Mouse (Mus musculus) lung, embryonic 15.5 days (tissue): ENCODE data around the gene Scgb2b18. TPM values are rescaled to one million over a fixed set of nuclear protein-coding genes. Genes with fewer than 3 reads are reported as not detected.
"Not testable (repeated sequence)": the region's sequence is repeated elsewhere in the genome, so short reads cannot be mapped to it uniquely, and the experiment has no call there.

Source experiments
- ATAC-seq: fragments of 200-750 bp; cut with Nextera tagmentation; 2 replicates; pipeline ENCODE4 v1.8.0; 2017; ENCODE audit warnings: moderate number of reproducible peaks, borderline replicate concordance; ENCODE audit not compliant: low FRiP score, low TSS enrichment; ENCODE audit errors: extremely low read depth
- H3K27ac ChIP-seq: fragments of 300-500 bp; sonication (generic); 2 replicates; pipeline ENCODE4 v1.5.1; 2015; ENCODE audit warnings: moderate library complexity, mild to moderate bottlenecking, inconsistent platforms
- H3K27me3 ChIP-seq: fragments of 300-500 bp; sonication (generic); 2 replicates; pipeline ENCODE4 v1.6.1; 2015; ENCODE audit warnings: inconsistent platforms
- H3K36me3 ChIP-seq: fragments of 300-500 bp; sonication (generic); 2 replicates; pipeline ENCODE4 v1.6.1; 2015; ENCODE audit warnings: inconsistent platforms
- H3K4me1 ChIP-seq: fragments of 300-500 bp; sonication (generic); 2 replicates; pipeline ENCODE4 v1.6.1; 2015; ENCODE audit warnings: inconsistent platforms
- H3K4me2 ChIP-seq: fragments of 300-500 bp; sonication (generic); 2 replicates; pipeline ENCODE4 v1.6.1; 2015; ENCODE audit warnings: inconsistent platforms, mild to moderate bottlenecking, moderate library complexity
- H3K4me3 ChIP-seq: fragments of 300-500 bp; sonication (generic); 2 replicates; pipeline ENCODE4 v1.5.1; 2015; ENCODE audit warnings: mild to moderate bottlenecking, inconsistent platforms
- H3K9ac ChIP-seq: fragments of 300-500 bp; sonication (generic); 2 replicates; pipeline ENCODE4 v1.6.1; 2015; ENCODE audit warnings: inconsistent platforms
- H3K9me3 ChIP-seq: fragments of 300-500 bp; sonication (generic); 2 replicates; pipeline ENCODE4 v1.6.1; 2016; ENCODE audit warnings: inconsistent platforms
- WGBS: fragments of 180-500 bp; shearing (Covaris S2); methylation state at CpG from one replicate; pipeline ENCODE4 v1.1.7; 2015; 5-methylcytosine and 5-hydroxymethylcytosine counted together
- polyA plus RNA-seq: library from polyadenylated mRNA; unstranded; fragments of >200 nt; fragmentation: Nextera tagmentation; extraction: Ambion mirVana; gene quantifications from 2 replicates; pipeline ENCODE4 v1.2.1, GENCODE M21; 2015

The Scgb2b18 gene
- not detected in 2 replicates for polyA plus RNA-seq

DNA sequence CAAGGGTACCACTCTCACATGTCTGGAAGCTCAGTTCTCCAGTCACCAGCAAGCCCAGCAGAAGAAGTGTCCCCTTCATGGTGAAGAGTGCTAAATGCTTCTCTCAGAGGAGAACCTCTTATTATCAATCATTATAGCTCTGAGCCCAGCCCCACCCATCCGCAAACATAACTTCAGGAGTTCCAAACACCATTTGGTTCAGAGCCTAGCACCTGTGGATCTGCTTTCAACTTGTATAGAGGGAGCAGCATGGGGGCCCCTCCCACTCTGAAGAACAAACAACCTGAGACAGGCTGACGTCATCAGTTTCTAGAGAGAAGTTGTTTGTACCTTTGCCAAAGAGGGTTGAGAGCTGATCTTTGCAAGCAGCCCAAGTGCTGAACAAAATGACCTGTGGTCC, at the start of gene Scgb2b18:
Gene Scgb2b18 (minus strand): TSS at position 101 of the 400 bp plus-strand sequence.
- not testable (repeated sequence) for H3K27ac ChIP-seq, H3K9ac ChIP-seq, H3K4me1 ChIP-seq, H3K4me3 ChIP-seq, H3K4me2 ChIP-seq, ATAC-seq, H3K36me3 ChIP-seq, H3K9me3 ChIP-seq, H3K27me3 ChIP-seq
- WGBS = 79% methylated on average over 2 of the region's 2 CpGs

- H3K4me2 ChIP-seq, H3K27ac ChIP-seq, H3K9me3 ChIP-seq, H3K9ac ChIP-seq, H3K4me1 ChIP-seq, H3K4me3 ChIP-seq, ATAC-seq, H3K27me3 ChIP-seq, H3K36me3 ChIP-seq: not testable (repeated sequence)
- WGBS = no CpG with 5 or more reads among the region's 2 CpGs
Measured at GRCm38 (mm10) chr7:33185268-33185667, 11.6 kb upstream of the Scgb2b18 start, which contains the start of gene Scgb1b18. Gene Scgb1b18 (plus strand): TSS chr7:33185568.

Other genes starting within 250 kb of the Scgb2b18 start
- gene Scgb2b17, start 117.3 kb downstream of the Scgb2b18 start, polyA plus RNA-seq = not detected in 2 replicates
- not detected in 2 replicates for gene Scgb1b17, start 110.4 kb downstream of the Scgb2b18 start, polyA plus RNA-seq
- not detected in 2 replicates for gene Scgb1b18, start 11.7 kb upstream of the Scgb2b18 start, polyA plus RNA-seq
- gene Scgb2b19, start 106.5 kb upstream of the Scgb2b18 start, polyA plus RNA-seq = not detected in 2 replicates
- not detected in 2 replicates for gene Scgb1b19, start 113.4 kb upstream of the Scgb2b18 start, polyA plus RNA-seq
- gene Scgb2b20, start 192.5 kb upstream of the Scgb2b18 start, polyA plus RNA-seq = not detected in 2 replicates
- gene Scgb1b20, start 199.4 kb upstream of the Scgb2b18 start, polyA plus RNA-seq = not detected in 2 replicates